Mouse (Mus musculus) CH12.LX (cell line): ENCODE measurements at regions not wholly inside any gene's neighbourhood (a gene's known extent, or its start where the extent isn't known, plus 50 kb on each side); places are given as distances from the start of the nearest gene placed in this dataset.

Experiments used
- DNase-seq: peaks from one replicate; pipeline ENCODE4 v3.0.0-alpha.2; 2013; ENCODE audit errors: extremely low read depth
- H3K27ac ChIP-seq: 2 replicates; pipeline ENCODE4 v1.5.1; 2012; ENCODE audit warnings: low read depth, mild to moderate bottlenecking, control low read depth, moderate library complexity; ENCODE audit not compliant: insufficient read depth
- H3K27me3 ChIP-seq: replicated peaks from 2 replicates; pipeline ENCODE3; 2012; ENCODE audit warnings: inconsistent platforms
- H3K36me3 ChIP-seq, 2 experiments: replicated peaks in 1 of 2; 2 replicates each; pipeline versions ENCODE3 to v1.6.1; 2012; ENCODE audit warnings: inconsistent platforms in 1 of 2, low read length in 1 of 2, mild to moderate bottlenecking in 1 of 2, mixed read lengths in 1 of 2, moderate library complexity in 1 of 2; ENCODE audit not compliant: control insufficient read depth in 1 of 2, insufficient read depth in 1 of 2
- H3K4me1 ChIP-seq, 2 experiments: 2 replicates each; pipeline ENCODE4 v1.6.1; 2012; ENCODE audit warnings: inconsistent platforms in 1 of 2, moderate library complexity in 1 of 2; ENCODE audit not compliant: insufficient read depth in 2 of 2, control insufficient read depth in 1 of 2
- H3K4me2 ChIP-seq: 2 replicates; pipeline ENCODE4 v1.6.1; 2012; ENCODE audit warnings: low read depth, mild to moderate bottlenecking, control low read depth; ENCODE audit not compliant: poor library complexity, insufficient read depth, severe bottlenecking
- H3K4me3 ChIP-seq, 3 experiments: fragments of 150-350 bp in 1 of 3; sonication (generic) in 1 of 3; replicated peaks in 1 of 3; 2 replicates each; pipeline versions ENCODE3 to v1.5.1; 2011 to 2012; ENCODE audit warnings: low read depth in 2 of 3, low read length in 2 of 3, mild to moderate bottlenecking in 2 of 3, moderate library complexity in 2 of 3, control low read depth in 1 of 3, improper control_type of control experiment in 1 of 3, inconsistent platforms in 1 of 3, mixed read lengths in 1 of 3; ENCODE audit not compliant: poor library complexity in 1 of 3
- H3K79me2 ChIP-seq: replicated peaks from 2 replicates; pipeline ENCODE4 v1.6.1; 2012; ENCODE audit warnings: mild to moderate bottlenecking, moderate library complexity; ENCODE audit not compliant: control insufficient read depth, poor library complexity, insufficient read depth, severe bottlenecking; ENCODE audit errors: extremely low read depth
- H3K9ac ChIP-seq: 2 replicates; pipeline ENCODE4 v1.6.1; 2012; ENCODE audit warnings: low read depth, mild to moderate bottlenecking, control low read depth, moderate library complexity; ENCODE audit not compliant: insufficient read depth
- H3K9me3 ChIP-seq: replicated peaks from 2 replicates; pipeline ENCODE3; 2012; ENCODE audit warnings: low read length, inconsistent platforms, mixed read lengths
- CTCF ChIP-seq, 2 experiments: IDR thresholded peaks in 1 of 2; conservative IDR thresholded peaks in 1 of 2; 2 replicates each; pipeline ENCODE4 v1.5.1; 2011 to 2012; ENCODE audit warnings: low read depth in 2 of 2, low read length in 2 of 2, improper control_type of control experiment in 1 of 2, inconsistent platforms in 1 of 2, mild to moderate bottlenecking in 1 of 2, moderate library complexity in 1 of 2
- RAD21 ChIP-seq: IDR thresholded peaks from 2 replicates; pipeline ENCODE4 v1.6.1; 2011; ENCODE audit warnings: low read depth, mild to moderate bottlenecking, low read length, improper control_type of control experiment, moderate library complexity
- TBP ChIP-seq: conservative IDR thresholded peaks from 2 replicates; pipeline ENCODE4 v1.6.1; 2011; ENCODE audit warnings: low read depth, low read length, improper control_type of control experiment
- ZMIZ1 ChIP-seq: IDR thresholded peaks from 2 replicates; pipeline ENCODE4 v1.6.1; 2012; ENCODE audit warnings: low read depth, mild to moderate bottlenecking, inconsistent platforms, low read length, improper control_type of control experiment
- dilution Hi-C: fragments of 300-500 bp; cut with MboI; formaldehyde crosslinking; loops from 2 replicates; pipeline ENCODE4 v1.14.3; 2020; ENCODE audit warnings: low sequenced_read_pairs; ENCODE audit not compliant: extremely low pct_unique_long_range_greater_than_20kb, extremely low pct_ligation_motif_present
- in situ Hi-C: fragments of 300-500 bp; cut with MboI; formaldehyde crosslinking; loops from 3 replicates; pipeline ENCODE4 v1.14.3; 2019; ENCODE audit warnings: low sequenced_read_pairs, low pct_ligation_motif_present, low pct_unique_long_range_greater_than_20kb, mixed read lengths

DNA sequence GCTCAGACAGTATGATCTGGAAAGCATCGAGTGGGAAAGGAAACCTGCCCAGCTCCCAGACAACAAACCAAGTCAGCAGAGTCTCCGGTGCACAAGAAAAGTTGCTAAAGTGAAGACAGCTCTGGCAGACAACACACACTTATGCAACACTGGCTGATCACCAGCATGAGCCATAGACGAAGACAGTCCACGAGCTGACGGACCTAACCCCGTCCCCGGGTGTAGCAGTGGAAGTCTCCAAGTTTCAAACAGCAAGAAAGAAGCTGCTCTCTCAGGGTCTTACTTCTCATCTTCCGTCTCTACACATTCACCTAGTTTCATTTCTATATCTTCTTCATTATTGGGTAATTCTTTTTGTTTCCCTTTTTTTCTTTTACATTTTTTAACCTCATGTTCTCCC, 1083.8 kb upstream of the 2610301B20Rik start:
- Histone ChIP-seq H3K4me2 (no peak overlapping the region), H3K36me3 (no peaks in the 10 kb centered on the region), H3K27ac (no peak overlapping the region), H3K4me1 (peaks cover 0 to 3% of the 10 kb centered on the region in 2 experiments; a peak in 1 of 4 replicates), H3K9me3 (no peaks in the 10 kb centered on the region), H3K79me2 (no peaks in the 10 kb centered on the region), H3K9ac (no peak overlapping the region), H3K27me3 (no peaks in the 10 kb centered on the region), H3K4me3 (no peak overlapping the region)
- dilution Hi-C loops = no loop called here
- TF ChIP-seq CTCF (conservative IDR thresholded peaks at IDR 0.05 in 1 of 2, IDR thresholded peaks at IDR 0.05 in 1 of 2; ENCODE audit: low read depth in 2 of 2, low read length in 2 of 2) (no peak), TBP (no peak), RAD21 (no peak), ZMIZ1 (no peak)
- no peak for DNase-seq
- in situ Hi-C loops = no loop called here
